Mouse (Mus musculus) cerebellum, postnatal 10 days (tissue): ENCODE measurements at regions not wholly inside any gene's neighbourhood (a gene's known extent, or its start where the extent isn't known, plus 50 kb on each side); places are given as distances from the start of the nearest gene placed in this dataset.

Experiments
- DNase-seq, 2 experiments: peaks; one replicate each; pipeline ENCODE4 v3.0.0; 2021; ENCODE audit warnings: mixed read lengths in 2 of 2

- DNase-seq = no peak
Observed at GRCm38 (mm10) chr2:40342579-40342978, 1116.3 kb upstream of the Ppp6c start.

- DNase-seq = peak in 1 of 2 experiments; percentile 12
Observed at GRCm38 (mm10) chr2:40332294-40332874, 1106.1 kb upstream of the Ppp6c start.

GRCm38 (mm10) chr2:40321506-40321905, 1095.3 kb upstream of the Ppp6c start:
- no peak for DNase-seq

GRCm38 (mm10) chr2:40320710-40321441, 1094.6 kb upstream of the Ppp6c start:
- no peak for DNase-seq
